Mouse (Mus musculus): ENCODE results near the gene Arf5.

DNA sequence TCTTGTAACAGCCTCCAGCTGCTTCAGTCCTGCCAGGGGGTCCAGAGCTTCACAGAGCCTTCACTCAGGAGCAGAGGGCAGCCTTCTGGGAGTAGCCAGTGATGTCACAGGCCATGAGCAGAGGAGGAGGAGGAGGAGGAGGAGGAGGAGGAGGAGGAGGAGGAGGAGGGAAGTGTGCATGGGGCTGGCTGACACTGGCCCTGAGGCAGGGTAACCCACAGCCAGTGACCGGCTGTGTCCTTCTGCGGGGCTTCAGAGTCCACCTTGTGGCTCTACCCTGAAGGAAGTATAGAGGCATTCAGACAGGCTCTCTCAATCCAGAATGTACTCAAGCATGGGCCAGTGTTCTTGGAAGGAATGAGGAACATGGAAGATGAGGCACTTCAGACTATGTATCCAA lies 25.9 kb downstream of the Arf5 start, which contains the start of gene Pax4:
- TF ChIP-seq POLR2A (IDR thresholded peaks at IDR 0.05; ENCODE audit: borderline replicate concordance, low read depth, low read length) (no peak), CTCF (IDR thresholded peaks at IDR 0.05; ENCODE audit: low read depth, low read length) (no peak)

Data from bone marrow macrophage, adult 2 months (primary cell).